In the genomic region with DNA sequence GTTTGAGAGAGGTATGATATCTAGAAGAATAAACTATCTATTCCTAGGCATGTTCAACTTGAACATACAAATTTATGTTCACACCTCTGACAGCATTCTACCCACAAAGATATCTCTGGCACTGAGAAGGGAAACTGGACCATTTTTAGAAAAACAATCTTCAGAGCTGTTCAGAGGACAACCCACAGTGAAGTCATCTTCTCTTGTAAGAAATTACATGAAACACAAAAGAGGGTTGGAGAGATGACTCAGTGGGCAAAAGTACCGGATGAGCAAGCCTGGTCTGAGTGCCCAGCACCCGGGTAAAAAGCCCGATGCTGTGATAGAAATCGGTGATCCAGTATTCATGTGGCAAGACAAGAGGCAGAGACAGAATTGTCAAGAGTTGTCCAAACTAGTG, we compare ENCODE assay signal across 13 mouse cellular contexts. TPM values are rescaled to one million over a fixed set of nuclear protein-coding genes. Genes with fewer than 3 reads are reported as not detected.
"Had no signal": no experiment of that assay in that cellular context is flagged by ENCODE, and none has a peak within 500 bp of the region (broad histone marks: within the 10 kb centered on the region; RNA-seq: fewer than 3 reads in every experiment).

No protein-coding gene starts in this region.

- H3K4me3 ChIP-seq: limb, embryonic 10.5 days; liver, embryonic 12.5 days; megakaryocyte, embryonic 14.5 days; midbrain, embryonic 15.5 days; neural tube, embryonic 12.5 days had no signal

- DNase-seq: kidney, adult 8-10 months; kidney, postnatal 25 days; lung, embryonic 14.5 days; lung, postnatal 14 days; thymus, postnatal 4 days had no signal

- H3K27ac ChIP-seq: limb, embryonic 10.5 days; liver, embryonic 12.5 days; macrophage; midbrain, embryonic 15.5 days; neural tube, embryonic 12.5 days had no signal

RNA-seq across cellular contexts. Expression of a gene that starts 43.1 kb away (rescaled TPM):
- total RNA-seq: monocyte, adult 5-6 weeks; neutrophil, adult 5-6 weeks had no signal
